Mouse (Mus musculus) CH12.LX (cell line): Measurements from ENCODE around the gene Gm20708. TPM values are rescaled to one million over a fixed set of nuclear protein-coding genes. Genes with fewer than 3 reads are reported as not detected.

Experiments
- DNase-seq: peaks from one replicate; pipeline ENCODE4 v3.0.0-alpha.2; 2013; ENCODE audit errors: extremely low read depth
- H3K27ac ChIP-seq: 2 replicates; pipeline ENCODE4 v1.5.1; 2012; ENCODE audit warnings: low read depth, mild to moderate bottlenecking, control low read depth, moderate library complexity; ENCODE audit not compliant: insufficient read depth
- H3K27me3 ChIP-seq: replicated peaks from 2 replicates; pipeline ENCODE3; 2012; ENCODE audit warnings: inconsistent platforms
- H3K36me3 ChIP-seq, 2 experiments: replicated peaks in 1 of 2; 2 replicates each; pipeline versions ENCODE3 to v1.6.1; 2012; ENCODE audit warnings: inconsistent platforms in 1 of 2, low read length in 1 of 2, mild to moderate bottlenecking in 1 of 2, mixed read lengths in 1 of 2, moderate library complexity in 1 of 2; ENCODE audit not compliant: control insufficient read depth in 1 of 2, insufficient read depth in 1 of 2
- H3K4me1 ChIP-seq, 2 experiments: 2 replicates each; pipeline ENCODE4 v1.6.1; 2012; ENCODE audit warnings: inconsistent platforms in 1 of 2, moderate library complexity in 1 of 2; ENCODE audit not compliant: insufficient read depth in 2 of 2, control insufficient read depth in 1 of 2
- H3K4me2 ChIP-seq: 2 replicates; pipeline ENCODE4 v1.6.1; 2012; ENCODE audit warnings: low read depth, mild to moderate bottlenecking, control low read depth; ENCODE audit not compliant: poor library complexity, insufficient read depth, severe bottlenecking
- H3K4me3 ChIP-seq, 3 experiments: fragments of 150-350 bp in 1 of 3; sonication (generic) in 1 of 3; replicated peaks in 1 of 3; 2 replicates each; pipeline versions ENCODE3 to v1.5.1; 2011 to 2012; ENCODE audit warnings: low read depth in 2 of 3, low read length in 2 of 3, mild to moderate bottlenecking in 2 of 3, moderate library complexity in 2 of 3, control low read depth in 1 of 3, improper control_type of control experiment in 1 of 3, inconsistent platforms in 1 of 3, mixed read lengths in 1 of 3; ENCODE audit not compliant: poor library complexity in 1 of 3
- H3K79me2 ChIP-seq: replicated peaks from 2 replicates; pipeline ENCODE4 v1.6.1; 2012; ENCODE audit warnings: mild to moderate bottlenecking, moderate library complexity; ENCODE audit not compliant: control insufficient read depth, poor library complexity, insufficient read depth, severe bottlenecking; ENCODE audit errors: extremely low read depth
- H3K9ac ChIP-seq: 2 replicates; pipeline ENCODE4 v1.6.1; 2012; ENCODE audit warnings: low read depth, mild to moderate bottlenecking, control low read depth, moderate library complexity; ENCODE audit not compliant: insufficient read depth
- H3K9me3 ChIP-seq: replicated peaks from 2 replicates; pipeline ENCODE3; 2012; ENCODE audit warnings: low read length, inconsistent platforms, mixed read lengths
- BHLHE40 ChIP-seq: IDR thresholded peaks from 2 replicates; pipeline ENCODE4 v1.6.1; 2011; ENCODE audit warnings: mild to moderate bottlenecking, low read depth, low read length, improper control_type of control experiment
- CHD1 ChIP-seq: IDR thresholded peaks from 2 replicates; pipeline ENCODE4 v1.6.1; 2012; ENCODE audit warnings: low read depth, low read length, improper control_type of control experiment, inconsistent platforms
- CHD2 ChIP-seq: IDR thresholded peaks from 2 replicates; pipeline ENCODE4 v1.6.1; 2011; ENCODE audit warnings: low read length, improper control_type of control experiment
- CTCF ChIP-seq, 2 experiments: IDR thresholded peaks in 1 of 2; conservative IDR thresholded peaks in 1 of 2; 2 replicates each; pipeline ENCODE4 v1.5.1; 2011 to 2012; ENCODE audit warnings: low read depth in 2 of 2, low read length in 2 of 2, improper control_type of control experiment in 1 of 2, inconsistent platforms in 1 of 2, mild to moderate bottlenecking in 1 of 2, moderate library complexity in 1 of 2
- ELF1 ChIP-seq: IDR thresholded peaks from 2 replicates; pipeline ENCODE4 v1.6.1; 2014; ENCODE audit warnings: low read depth, mild to moderate bottlenecking, inconsistent platforms, low read length, improper control_type of control experiment
- EP300 ChIP-seq: IDR thresholded peaks from 2 replicates; pipeline ENCODE4 v1.6.1; 2011; ENCODE audit warnings: low read length, improper control_type of control experiment
- GABPA ChIP-seq: IDR thresholded peaks from 2 replicates; pipeline ENCODE4 v1.6.1; 2012; ENCODE audit warnings: low read depth, low read length, improper control_type of control experiment, inconsistent platforms; ENCODE audit not compliant: insufficient replicate concordance
- HCFC1 ChIP-seq: IDR thresholded peaks from 2 replicates; pipeline ENCODE4 v1.6.1; 2012; ENCODE audit warnings: low read depth, mild to moderate bottlenecking, inconsistent platforms, low read length, improper control_type of control experiment
- IRF4 ChIP-seq: IDR thresholded peaks from 2 replicates; pipeline ENCODE4 v1.6.1; 2014; ENCODE audit warnings: low read depth, mild to moderate bottlenecking, inconsistent platforms, low read length, improper control_type of control experiment
- KAT2A ChIP-seq: IDR thresholded peaks from 2 replicates; pipeline ENCODE4 v1.6.1; 2012; ENCODE audit warnings: low read length, improper control_type of control experiment, inconsistent platforms; ENCODE audit not compliant: insufficient replicate concordance
- MAFK ChIP-seq: IDR thresholded peaks from 2 replicates; pipeline ENCODE4 v1.6.1; 2011; ENCODE audit warnings: low read length, improper control_type of control experiment; ENCODE audit not compliant: insufficient replicate concordance
- MAX ChIP-seq: IDR thresholded peaks from 2 replicates; pipeline ENCODE4 v1.6.1; 2011; ENCODE audit warnings: low read length, improper control_type of control experiment
- MAZ ChIP-seq: IDR thresholded peaks from 2 replicates; pipeline ENCODE4 v1.6.1; 2012; ENCODE audit warnings: low read depth, mild to moderate bottlenecking, inconsistent platforms, low read length, improper control_type of control experiment, moderate library complexity
- MEF2A ChIP-seq: IDR thresholded peaks from 2 replicates; pipeline ENCODE4 v1.6.1; 2014; ENCODE audit warnings: low read depth, mild to moderate bottlenecking, inconsistent platforms, low read length, improper control_type of control experiment, borderline replicate concordance
- MXI1 ChIP-seq: IDR thresholded peaks from 2 replicates; pipeline ENCODE4 v1.6.1; 2011; ENCODE audit warnings: mild to moderate bottlenecking, low read depth, low read length, improper control_type of control experiment
- MYC ChIP-seq: IDR thresholded peaks from 2 replicates; pipeline ENCODE4 v1.6.1; 2011; ENCODE audit warnings: low read depth, mild to moderate bottlenecking, improper control_type of control experiment, low read length
- NELFE ChIP-seq: IDR thresholded peaks from 2 replicates; pipeline ENCODE4 v1.6.1; 2011; ENCODE audit warnings: low read depth, low read length, improper control_type of control experiment
- NRF1 ChIP-seq: IDR thresholded peaks from 2 replicates; pipeline ENCODE4 v1.6.1; 2014; ENCODE audit warnings: low read depth, mild to moderate bottlenecking, inconsistent platforms, low read length, improper control_type of control experiment, moderate library complexity
- POLR2A ChIP-seq: IDR thresholded peaks from 2 replicates; pipeline ENCODE4 v1.6.1; 2011; ENCODE audit warnings: low read depth, mild to moderate bottlenecking, improper control_type of control experiment, low read length
- POLR2AphosphoS2 ChIP-seq: IDR thresholded peaks from 2 replicates; pipeline ENCODE4 v1.6.1; 2011; ENCODE audit warnings: low read depth, low read length, improper control_type of control experiment
- RAD21 ChIP-seq: IDR thresholded peaks from 2 replicates; pipeline ENCODE4 v1.6.1; 2011; ENCODE audit warnings: low read depth, mild to moderate bottlenecking, low read length, improper control_type of control experiment, moderate library complexity
- RCOR1 ChIP-seq: conservative IDR thresholded peaks from 2 replicates; pipeline ENCODE4 v1.6.1; 2012; ENCODE audit warnings: low read depth, mild to moderate bottlenecking, inconsistent platforms, low read length, improper control_type of control experiment
- SIN3A ChIP-seq: IDR thresholded peaks from 2 replicates; pipeline ENCODE4 v1.6.1; 2012; ENCODE audit warnings: low read length, improper control_type of control experiment, inconsistent platforms
- SMC3 ChIP-seq: IDR thresholded peaks from 2 replicates; pipeline ENCODE4 v1.6.1; 2011; ENCODE audit warnings: low read depth, low read length, improper control_type of control experiment
- TBP ChIP-seq: conservative IDR thresholded peaks from 2 replicates; pipeline ENCODE4 v1.6.1; 2011; ENCODE audit warnings: low read depth, low read length, improper control_type of control experiment
- TCF12 ChIP-seq: IDR thresholded peaks from 2 replicates; pipeline ENCODE4 v1.6.1; 2014; ENCODE audit warnings: low read depth, mild to moderate bottlenecking, inconsistent platforms, low read length, improper control_type of control experiment
- USF1 ChIP-seq: IDR thresholded peaks from 2 replicates; pipeline ENCODE4 v1.6.1; 2014; ENCODE audit warnings: low read depth, mild to moderate bottlenecking, inconsistent platforms, low read length, improper control_type of control experiment
- USF2 ChIP-seq: conservative IDR thresholded peaks from 2 replicates; pipeline ENCODE4 v1.6.1; 2011; ENCODE audit warnings: low read depth, low read length, improper control_type of control experiment
- ZC3H11A ChIP-seq: IDR thresholded peaks from 2 replicates; pipeline ENCODE4 v1.6.1; 2012; ENCODE audit warnings: low read depth, mild to moderate bottlenecking, inconsistent platforms, low read length, improper control_type of control experiment
- ZMIZ1 ChIP-seq: IDR thresholded peaks from 2 replicates; pipeline ENCODE4 v1.6.1; 2012; ENCODE audit warnings: low read depth, mild to moderate bottlenecking, inconsistent platforms, low read length, improper control_type of control experiment
- ZNF384 ChIP-seq: IDR thresholded peaks from 2 replicates; pipeline ENCODE4 v1.6.1; 2012; ENCODE audit warnings: low read depth, low read length, improper control_type of control experiment, inconsistent platforms
- dilution Hi-C: fragments of 300-500 bp; cut with MboI; formaldehyde crosslinking; loops from 2 replicates; pipeline ENCODE4 v1.14.3; 2020; ENCODE audit warnings: low sequenced_read_pairs; ENCODE audit not compliant: extremely low pct_unique_long_range_greater_than_20kb, extremely low pct_ligation_motif_present
- in situ Hi-C: fragments of 300-500 bp; cut with MboI; formaldehyde crosslinking; loops from 3 replicates; pipeline ENCODE4 v1.14.3; 2019; ENCODE audit warnings: low sequenced_read_pairs, low pct_ligation_motif_present, low pct_unique_long_range_greater_than_20kb, mixed read lengths
- polyA plus RNA-seq: library from polyadenylated mRNA; unstranded; fragments of >175 nt; gene quantifications from 2 replicates; pipeline ENCODE4 v1.2.1, GENCODE M21; 2012; ENCODE audit warnings: low read depth; ENCODE audit not compliant: insufficient read length
- total RNA-seq, 2 experiments: library from RNA; depleted of rRNA; stranded (reverse); fragments of 300-350 nt in 1 of 2; fragments of >200 nt in 1 of 2; gene quantifications; 2 replicates each; pipeline ENCODE4 v1.2.3; 2012 to 2014

The Gm20708 gene
- total and polyA plus RNA-seq, 3 experiments = 0.50 to 1.0 (median 0.80) TPM

DNA sequence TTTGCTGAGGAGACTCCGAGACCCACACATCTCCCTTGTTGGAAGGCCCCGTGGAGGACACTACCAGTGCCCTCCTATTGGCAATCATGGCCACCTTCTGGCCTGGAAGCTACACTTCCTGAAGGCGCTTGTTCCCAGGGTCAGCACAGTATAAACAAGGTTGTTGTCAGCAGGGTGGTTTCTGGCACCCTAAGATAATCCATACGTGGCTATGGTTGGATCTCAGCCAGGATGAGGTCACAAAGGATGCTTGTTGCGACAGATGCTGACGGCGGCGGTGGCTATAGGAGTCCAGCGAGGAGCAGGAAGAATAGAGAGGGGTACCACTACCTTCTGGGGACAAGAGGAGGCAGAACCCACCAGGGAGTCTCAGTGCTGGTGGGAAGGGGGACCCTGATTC, 20.9 kb downstream of the Gm20708 start:
- in situ Hi-C loops = no loop called here
- Histone ChIP-seq H3K27ac (no peak overlapping the region), H3K36me3 (peaks cover 0 to 17% of the 10 kb centered on the region in 2 experiments), H3K27me3 (no peaks in the 10 kb centered on the region), H3K9me3 (no peaks in the 10 kb centered on the region), H3K79me2 (peaks cover 21% of the 10 kb centered on the region), H3K9ac (no peak overlapping the region), H3K4me1 (peaks cover 11 to 39% of the 10 kb centered on the region in 2 experiments), H3K4me3 (no peak overlapping the region), H3K4me2 (no peak overlapping the region)
- DNase-seq = no peak
- dilution Hi-C loops = no loop called here
- TF ChIP-seq RAD21 (no peak), SIN3A (no peak), GABPA (no peak)

DNA sequence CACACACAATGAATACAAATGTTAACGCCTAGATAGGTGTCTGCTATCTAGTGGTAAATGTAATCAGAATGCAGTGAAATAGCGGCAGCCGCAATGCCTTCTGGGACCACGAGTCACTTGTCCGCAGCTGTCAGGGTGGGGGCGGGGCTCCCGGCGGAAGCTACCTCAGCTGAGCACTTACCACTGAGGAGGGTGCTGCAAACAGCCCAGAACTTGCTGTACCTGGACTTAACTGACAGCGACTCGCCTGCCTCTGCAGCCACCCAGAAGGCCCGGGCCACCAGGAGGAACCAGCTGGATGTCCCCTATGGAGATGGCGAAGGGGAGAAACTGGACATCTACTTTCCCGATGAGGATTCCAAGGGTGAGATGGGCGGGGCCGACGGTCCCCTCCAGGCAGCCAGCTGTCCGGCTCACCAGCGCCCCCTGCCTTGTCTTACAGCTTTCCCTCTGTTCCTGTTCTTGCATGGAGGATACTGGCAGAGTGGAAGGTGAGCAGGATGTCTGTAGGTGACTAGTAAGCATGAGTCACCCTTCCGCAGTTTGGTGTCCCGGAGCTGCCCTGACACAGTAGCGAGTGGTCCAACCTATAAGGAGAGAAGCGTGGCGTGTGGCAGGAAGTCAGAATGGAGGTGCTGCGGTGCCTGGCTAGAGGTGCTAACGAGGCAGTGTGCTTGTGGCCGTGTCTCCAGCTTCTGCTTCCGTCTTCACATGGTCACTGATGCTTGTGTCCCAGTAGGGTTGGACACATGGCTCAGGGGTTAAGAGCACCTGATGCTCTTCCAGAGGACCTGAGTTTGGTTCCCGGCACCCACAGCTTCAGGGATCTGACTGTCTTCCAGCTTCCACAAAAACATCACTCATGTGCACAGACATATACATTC, 22.9 kb downstream of the Gm20708 start:
- Histone ChIP-seq H3K27me3 (no peaks in the 10 kb centered on the region), H3K9me3 (no peaks in the 10 kb centered on the region), H3K36me3 (peaks cover 3 to 28% of the 10 kb centered on the region in 2 experiments), H3K4me2 (peak overlapping the region; percentile 75), H3K79me2 (peaks cover 4% of the 10 kb centered on the region), H3K4me1 (peaks cover 11 to 39% of the 10 kb centered on the region in 2 experiments), H3K27ac (peak overlapping the region; percentile 52), H3K9ac (peak overlapping the region; percentile 35), H3K4me3 (peak overlapping the region; percentile 51 to 65 (median 62))
- dilution Hi-C loops = no loop called here
- DNase-seq = peak; percentile 97
- in situ Hi-C loops = no loop called here
- TF ChIP-seq CHD1 = no peak
- TF ChIP-seq USF1 = no peak
- TF ChIP-seq RCOR1 = no peak
- peak; percentile 65 for TF ChIP-seq RAD21
- TF ChIP-seq NELFE = peak; percentile 43; the same call in 1 of the 2 replicates
- no peak; the same call in 1 of the 2 replicates for TF ChIP-seq EP300
- TF ChIP-seq POLR2A = peak; percentile 65
- TF ChIP-seq MYC = peak; percentile 87; the same call in 1 of the 2 replicates
- TF ChIP-seq USF2 = no peak; the same call in 1 of the 2 replicates
- TF ChIP-seq SIN3A = peak; percentile 99
- TF ChIP-seq MXI1 = peak; percentile 90
- TF ChIP-seq IRF4 = peak; percentile 32; the same call in 1 of the 2 replicates
- peak; percentile 27; the same call in 1 of the 2 replicates for TF ChIP-seq MEF2A
- peak; percentile 81 for TF ChIP-seq MAX
- TF ChIP-seq BHLHE40 = peak; percentile 62; the same call in 1 of the 2 replicates
- no peak for TF ChIP-seq MAFK
- TF ChIP-seq CHD2 = peak; percentile 72; the same call in 1 of the 2 replicates
- no peak for TF ChIP-seq ZNF384
- TF ChIP-seq TCF12 = peak; percentile 38; the same call in 1 of the 2 replicates
- peak; percentile 69 for TF ChIP-seq ELF1
- TF ChIP-seq POLR2AphosphoS2 = peak; percentile 47; the same call in 1 of the 2 replicates
- TF ChIP-seq HCFC1 = peak; percentile 54
- TF ChIP-seq CTCF (conservative IDR thresholded peaks at IDR 0.05 in 1 of 2, IDR thresholded peaks at IDR 0.05 in 1 of 2; ENCODE audit: low read depth in 2 of 2, low read length in 2 of 2) = peak; percentile 66 to 92
- no peak for TF ChIP-seq KAT2A
- peak; percentile 77; the same call in 1 of the 2 replicates for TF ChIP-seq MAZ
- peak; percentile 78; the same call in 1 of the 2 replicates for TF ChIP-seq TBP
- TF ChIP-seq ZC3H11A = no peak
- TF ChIP-seq NRF1 = no peak
- TF ChIP-seq SMC3 = peak; percentile 63
- peak; percentile 22 for TF ChIP-seq ZMIZ1
